Mouse (Mus musculus) neutrophil, adult 5-6 weeks (primary cell): Measurements from ENCODE around the gene Mef2d. TPM values are rescaled to one million over a fixed set of nuclear protein-coding genes. Genes with fewer than 3 reads are reported as not detected.

Source experiments
- ATAC-seq: fragments of 151-379, 151-347 bp; 2 replicates; pipeline ENCODE4 v1.8.0; 2017; ENCODE audit warnings: mild to moderate bottlenecking, moderate TSS enrichment; ENCODE audit not compliant: insufficient number of reproducible peaks, poor library complexity, low FRiP score, severe bottlenecking; ENCODE audit errors: extremely low read depth
- total RNA-seq: library from RNA; stranded (forward); fragments of 200-1000 nt; gene quantifications from 2 replicates; pipeline ENCODE4 v1.2.3, GENCODE M21; 2017

The Mef2d gene
- total RNA-seq, 1 experiment from 2014 or later, result 162 TPM

GRCm38 (mm10) chr3:88201640-88202039 is 59.5 kb downstream of the Mef2d start:
- ATAC-seq, result no peak

- no peak for ATAC-seq
Observed at GRCm38 (mm10) chr3:88202986-88203385, 60.8 kb downstream of the Mef2d start.

GRCm38 (mm10) chr3:88203456-88203855 is 61.3 kb downstream of the Mef2d start:
- ATAC-seq, result no peak

- ATAC-seq, result no peak
Observed at GRCm38 (mm10) chr3:88203999-88204700, 62.0 kb downstream of the Mef2d start.

- ATAC-seq, result no peak
Observed at GRCm38 (mm10) chr3:88204751-88205150, 62.6 kb downstream of the Mef2d start.

GRCm38 (mm10) chr3:88205176-88205562 is 63.0 kb downstream of the Mef2d start:
- ATAC-seq, result no peak

GRCm38 (mm10) chr3:88205563-88206491 is 63.7 kb downstream of the Mef2d start:
- no peak for ATAC-seq

GRCm38 (mm10) chr3:88206500-88206899 is 64.3 kb downstream of the Mef2d start:
- ATAC-seq, result no peak

GRCm38 (mm10) chr3:88206901-88207371 is 64.8 kb downstream of the Mef2d start:
- ATAC-seq, result no peak

- ATAC-seq, result no peak
Observed at GRCm38 (mm10) chr3:88207451-88208100, 65.4 kb downstream of the Mef2d start.

GRCm38 (mm10) chr3:88208226-88208720 is 66.1 kb downstream of the Mef2d start:
- ATAC-seq, result no peak

- no peak for ATAC-seq
Observed at GRCm38 (mm10) chr3:88209306-88209705, 67.1 kb downstream of the Mef2d start.

- ATAC-seq, result no peak
Observed at GRCm38 (mm10) chr3:88210121-88210520, 67.9 kb downstream of the Mef2d start.

- no peak for ATAC-seq
Observed at GRCm38 (mm10) chr3:88210918-88211317, 68.7 kb downstream of the Mef2d start.

- no peak for ATAC-seq
Observed at GRCm38 (mm10) chr3:88212356-88212755, 70.2 kb downstream of the Mef2d start.

- ATAC-seq, result no peak
Observed at GRCm38 (mm10) chr3:88213019-88213418, 70.8 kb downstream of the Mef2d start.

GRCm38 (mm10) chr3:88214197-88214938 is 72.2 kb downstream of the Mef2d start:
- ATAC-seq, result no peak

- ATAC-seq, result no peak
Observed at GRCm38 (mm10) chr3:88214971-88215552, 72.9 kb downstream of the Mef2d start.
